Mouse (Mus musculus): ENCODE data around the gene Gabrg1. TPM values are rescaled to one million over a fixed set of nuclear protein-coding genes. Genes with fewer than 3 reads are reported as not detected.

Gene Gabrg1
- total and polyA plus RNA-seq, 3 experiments = not detected

DNA sequence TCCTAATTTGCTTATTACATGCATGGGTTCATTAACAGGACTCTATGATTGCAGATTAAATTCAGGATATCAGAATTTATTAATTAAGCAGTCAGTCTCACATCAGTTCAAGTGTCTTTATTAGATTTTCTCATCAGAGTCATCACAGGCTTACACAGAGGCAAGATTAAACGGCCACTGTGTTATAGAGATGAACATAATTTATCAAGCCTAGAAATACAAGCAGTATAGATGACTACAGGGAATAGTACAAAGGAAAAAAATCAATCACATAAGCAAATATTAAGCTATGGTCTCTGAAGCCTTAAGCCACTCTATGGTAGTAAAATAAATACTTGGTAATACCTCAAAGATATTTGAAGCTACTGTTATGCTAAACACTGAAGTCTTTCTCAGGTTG is 27.7 kb upstream of the Gabrg1 start:
- in situ Hi-C loops (cut with MboI; ENCODE audit: low pct_ligation_motif_present, low pct_unique_long_range_greater_than_20kb, low sequenced_read_pairs) = no loop called here
- H3K79me2 ChIP-seq (replicated peaks; ENCODE audit: control insufficient read depth, extremely low read depth, insufficient read depth, poor library complexity, severe bottlenecking) = no peaks in the 10 kb centered on the region
- H3K27me3 ChIP-seq (replicated peaks) = no peaks in the 10 kb centered on the region
- TF ChIP-seq ZC3H11A (IDR thresholded peaks at IDR 0.05; ENCODE audit: low read depth, low read length) (no peak), GABPA (IDR thresholded peaks at IDR 0.05; ENCODE audit: insufficient replicate concordance, low read depth, low read length) (no peak), CTCF (conservative IDR thresholded peaks at IDR 0.05 in 1 of 2, IDR thresholded peaks at IDR 0.05 in 1 of 2; ENCODE audit: low read depth in 2 of 2, low read length in 2 of 2) (no peak), BHLHE40 (IDR thresholded peaks at IDR 0.05; ENCODE audit: low read depth, low read length) (no peak), CHD2 (IDR thresholded peaks at IDR 0.05; ENCODE audit: low read length) (no peak), SIN3A (IDR thresholded peaks at IDR 0.05; ENCODE audit: low read length) (no peak), USF1 (IDR thresholded peaks at IDR 0.05; ENCODE audit: low read depth, low read length) (no peak), NELFE (IDR thresholded peaks at IDR 0.05; ENCODE audit: low read depth, low read length) (no peak), POLR2AphosphoS2 (IDR thresholded peaks at IDR 0.05; ENCODE audit: low read depth, low read length) (no peak), CHD1 (IDR thresholded peaks at IDR 0.05; ENCODE audit: low read depth, low read length) (no peak), IRF4 (IDR thresholded peaks at IDR 0.05; ENCODE audit: low read depth, low read length) (no peak), MAFK (IDR thresholded peaks at IDR 0.05; ENCODE audit: insufficient replicate concordance, low read length) (no peak), E2F4 (IDR thresholded peaks at IDR 0.05; ENCODE audit: insufficient replicate concordance, low read depth, low read length) (no peak), MEF2A (IDR thresholded peaks at IDR 0.05; ENCODE audit: borderline replicate concordance, low read depth, low read length) (no peak), POLR2A (IDR thresholded peaks at IDR 0.05; ENCODE audit: low read depth, low read length) (no peak), EP300 (IDR thresholded peaks at IDR 0.05; ENCODE audit: low read length) (no peak), UBTF (IDR thresholded peaks at IDR 0.05; ENCODE audit: low read depth, low read length) (no peak)
- H3K36me3 ChIP-seq (replicated peaks in 1 of 2; ENCODE audit: control insufficient read depth in 1 of 2, insufficient read depth in 1 of 2, low read length in 1 of 2) = no peaks in the 10 kb centered on the region
- DNase-seq (ENCODE audit: extremely low read depth) = no peak
- peaks cover 23% of the 10 kb centered on the region for H3K9me3 ChIP-seq (replicated peaks; ENCODE audit: low read length)
- no peaks in the 10 kb centered on the region for H3K4me1 ChIP-seq (ENCODE audit: control insufficient read depth in 1 of 2, insufficient read depth in 2 of 2)
- H3K27ac ChIP-seq (ENCODE audit: insufficient read depth, low read depth) = no peak overlapping the region
- no peak overlapping the region for H3K4me2 ChIP-seq (ENCODE audit: insufficient read depth, low read depth, poor library complexity, severe bottlenecking)
- dilution Hi-C loops (cut with MboI; ENCODE audit: extremely low pct_ligation_motif_present, extremely low pct_unique_long_range_greater_than_20kb, low sequenced_read_pairs) = no loop called here
- H3K9ac ChIP-seq (ENCODE audit: insufficient read depth, low read depth) = no peak overlapping the region
- H3K4me3 ChIP-seq (replicated peaks in 1 of 3; ENCODE audit: low read depth in 2 of 3, low read length in 2 of 3, poor library complexity in 1 of 3) = no peak overlapping the region

DNA sequence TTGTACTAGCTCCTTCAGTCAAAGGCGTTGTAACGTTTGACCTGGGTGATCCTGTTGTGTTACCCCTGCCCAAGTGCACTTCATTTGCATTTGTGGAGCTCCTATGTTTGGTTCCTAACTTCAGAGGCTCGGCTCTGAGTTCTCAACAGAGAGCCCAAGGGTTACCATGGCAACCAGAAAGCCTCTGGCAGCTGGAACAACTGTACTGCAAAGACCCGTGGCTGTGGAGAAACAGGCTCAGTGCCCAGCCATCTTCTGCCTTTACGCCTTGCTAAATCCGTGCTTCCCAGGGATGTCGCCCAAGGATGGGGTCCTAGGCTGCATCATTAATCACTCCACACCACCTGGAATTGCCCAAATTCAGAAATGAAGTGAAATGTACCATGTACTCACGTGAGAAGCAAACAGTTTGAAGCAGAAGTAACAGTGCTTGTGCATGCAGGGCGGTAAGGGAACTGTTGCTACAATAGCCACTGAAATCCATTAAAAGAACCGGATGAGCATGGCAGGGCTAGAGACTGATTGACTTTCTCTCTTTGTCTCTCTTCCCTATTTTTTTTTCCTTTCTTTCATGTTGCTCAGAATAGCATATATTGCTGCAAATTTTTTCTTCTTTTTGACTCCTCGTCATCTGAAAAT is 798 bp upstream of the Gabrg1 start:
- TF ChIP-seq CHD1 (IDR thresholded peaks at IDR 0.05; ENCODE audit: low read depth, low read length) (no peak), JUND (conservative IDR thresholded peaks at IDR 0.05; ENCODE audit: low read depth, low read length) (no peak), E2F4 (IDR thresholded peaks at IDR 0.05; ENCODE audit: insufficient replicate concordance, low read depth, low read length) (no peak), MXI1 (IDR thresholded peaks at IDR 0.05; ENCODE audit: low read depth, low read length) (no peak), NRF1 (IDR thresholded peaks at IDR 0.05; ENCODE audit: low read depth, low read length) (no peak), RCOR1 (conservative IDR thresholded peaks at IDR 0.05; ENCODE audit: low read depth, low read length) (no peak), ZMIZ1 (IDR thresholded peaks at IDR 0.05; ENCODE audit: low read depth, low read length) (no peak), BHLHE40 (IDR thresholded peaks at IDR 0.05; ENCODE audit: low read depth, low read length) (no peak), POLR2AphosphoS2 (IDR thresholded peaks at IDR 0.05; ENCODE audit: low read depth, low read length) (no peak), MAZ (IDR thresholded peaks at IDR 0.05; ENCODE audit: low read depth, low read length) (no peak), ETS1 (conservative IDR thresholded peaks at IDR 0.05; ENCODE audit: low read depth, low read length) (no peak), GABPA (IDR thresholded peaks at IDR 0.05; ENCODE audit: insufficient replicate concordance, low read depth, low read length) (no peak), USF1 (IDR thresholded peaks at IDR 0.05; ENCODE audit: low read depth, low read length) (no peak), UBTF (IDR thresholded peaks at IDR 0.05; ENCODE audit: low read depth, low read length) (no peak), ZKSCAN1 (IDR thresholded peaks at IDR 0.05; ENCODE audit: borderline replicate concordance, low read depth, low read length) (no peak), HCFC1 (IDR thresholded peaks at IDR 0.05; ENCODE audit: low read depth, low read length) (no peak), MAX (IDR thresholded peaks at IDR 0.05; ENCODE audit: low read length) (no peak), IRF4 (IDR thresholded peaks at IDR 0.05; ENCODE audit: low read depth, low read length) (no peak), SMC3 (IDR thresholded peaks at IDR 0.05; ENCODE audit: low read depth, low read length) (no peak)
- H3K9ac ChIP-seq (ENCODE audit: insufficient read depth, low read depth) = no peak overlapping the region
- dilution Hi-C loops (cut with MboI; ENCODE audit: extremely low pct_ligation_motif_present, extremely low pct_unique_long_range_greater_than_20kb, low sequenced_read_pairs) (no loop called here), in situ Hi-C loops (cut with MboI; ENCODE audit: low pct_ligation_motif_present, low pct_unique_long_range_greater_than_20kb, low sequenced_read_pairs) (no loop called here)
- no peak overlapping the region for H3K27ac ChIP-seq (ENCODE audit: insufficient read depth, low read depth)
- no peak overlapping the region for H3K4me2 ChIP-seq (ENCODE audit: insufficient read depth, low read depth, poor library complexity, severe bottlenecking)
- H3K79me2 ChIP-seq (replicated peaks; ENCODE audit: control insufficient read depth, extremely low read depth, insufficient read depth, poor library complexity, severe bottlenecking) = no peaks in the 10 kb centered on the region
- H3K27me3 ChIP-seq (replicated peaks) = no peaks in the 10 kb centered on the region
- no peaks in the 10 kb centered on the region for H3K4me1 ChIP-seq (ENCODE audit: control insufficient read depth in 1 of 2, insufficient read depth in 2 of 2)
- peaks cover 25% of the 10 kb centered on the region for H3K9me3 ChIP-seq (replicated peaks; ENCODE audit: low read length)
- no peak for DNase-seq (ENCODE audit: extremely low read depth)
- no peaks in the 10 kb centered on the region for H3K36me3 ChIP-seq (replicated peaks in 1 of 2; ENCODE audit: control insufficient read depth in 1 of 2, insufficient read depth in 1 of 2, low read length in 1 of 2)
- H3K4me3 ChIP-seq (replicated peaks in 1 of 3; ENCODE audit: low read depth in 2 of 3, low read length in 2 of 3, poor library complexity in 1 of 3) = no peak overlapping the region
